Mouse (Mus musculus): ENCODE measurements around the gene Phkg1.
"Not testable (repeated sequence)": the region's sequence is repeated elsewhere in the genome, so short reads cannot be mapped to it uniquely, and the experiment has no call there.

Phkg1 gene

GRCm38 (mm10) chr5:129898449-129898848 lies at the start of gene Phkg1:
Gene Phkg1 (minus strand): TSS chr5:129898549.
- DNase-seq (ENCODE audit: low read depth, low spot score): no peak

- DNase-seq (ENCODE audit: low read depth, low spot score): no peak
These were observed 49.2 kb upstream of the Phkg1 start for GRCm38 (mm10) chr5:129947528-129948033.

- no peak for DNase-seq (ENCODE audit: low read depth, low spot score)
These were observed 45.1 kb upstream of the Phkg1 start for GRCm38 (mm10) chr5:129943402-129943801.

GRCm38 (mm10) chr5:129942073-129942939 lies 44.0 kb upstream of the Phkg1 start:
- not testable (repeated sequence) for DNase-seq (ENCODE audit: low read depth, low spot score)

- peak; percentile 98 for DNase-seq (ENCODE audit: low read depth, low spot score)
These were observed 43.2 kb upstream of the Phkg1 start, which contains the start of gene Vkorc1l1 for GRCm38 (mm10) chr5:129941495-129942045. Gene Vkorc1l1 (plus strand): TSS chr5:129941970.

- no peak for DNase-seq (ENCODE audit: low read depth, low spot score)
These were observed 42.6 kb upstream of the Phkg1 start for GRCm38 (mm10) chr5:129940736-129941494.

- DNase-seq (ENCODE audit: low read depth, low spot score): no peak
These were observed 41.9 kb upstream of the Phkg1 start for GRCm38 (mm10) chr5:129940281-129940680.

- DNase-seq (ENCODE audit: low read depth, low spot score): no peak
These were observed 38.6 kb upstream of the Phkg1 start for GRCm38 (mm10) chr5:129936941-129937340.

- DNase-seq (ENCODE audit: low read depth, low spot score): no peak
These were observed 31.8 kb upstream of the Phkg1 start for GRCm38 (mm10) chr5:129929924-129930855.

- DNase-seq (ENCODE audit: low read depth, low spot score): no peak
These were observed 27.6 kb upstream of the Phkg1 start for GRCm38 (mm10) chr5:129925933-129926332.

GRCm38 (mm10) chr5:129924820-129925452 lies 26.6 kb upstream of the Phkg1 start:
- DNase-seq (ENCODE audit: low read depth, low spot score): no peak

- DNase-seq (ENCODE audit: low read depth, low spot score): no peak
These were observed 23.6 kb upstream of the Phkg1 start for GRCm38 (mm10) chr5:129921972-129922371.

GRCm38 (mm10) chr5:129919320-129919719 lies 21.0 kb upstream of the Phkg1 start:
- DNase-seq (ENCODE audit: low read depth, low spot score): no peak

- no peak for DNase-seq (ENCODE audit: low read depth, low spot score)
These were observed 20.4 kb upstream of the Phkg1 start for GRCm38 (mm10) chr5:129918752-129919151.

GRCm38 (mm10) chr5:129918065-129918651 lies 19.8 kb upstream of the Phkg1 start:
- DNase-seq (ENCODE audit: low read depth, low spot score): no peak

- not testable (repeated sequence) for DNase-seq (ENCODE audit: low read depth, low spot score)
These were observed 17.1 kb upstream of the Phkg1 start for GRCm38 (mm10) chr5:129915491-129915890.

GRCm38 (mm10) chr5:129914024-129914423 lies 15.7 kb upstream of the Phkg1 start:
- DNase-seq (ENCODE audit: low read depth, low spot score): no peak

- no peak for DNase-seq (ENCODE audit: low read depth, low spot score)
These were observed 11.2 kb upstream of the Phkg1 start for GRCm38 (mm10) chr5:129909591-129909990.

GRCm38 (mm10) chr5:129909147-129909546 lies 10.8 kb upstream of the Phkg1 start:
- DNase-seq (ENCODE audit: low read depth, low spot score): no peak

All from telencephalon, adult 2 months (tissue).